Mouse (Mus musculus) ES-Bruce4 (cell line): Measurements from ENCODE around the gene Muc3.

Experiments
- CTCF ChIP-seq: IDR thresholded peaks from one replicate; pipeline ENCODE4 v1.8.1; 2011; ENCODE audit warnings: low read depth, low read length
- POLR2A ChIP-seq: IDR thresholded peaks from one replicate; pipeline ENCODE4 v1.8.1; 2011; ENCODE audit warnings: low read length; ENCODE audit not compliant: insufficient read depth

- TF ChIP-seq CTCF: no peak
- no peak for TF ChIP-seq POLR2A
Observed at GRCm38 (mm10) chr5:137189326-137189725, 40.2 kb upstream of the Muc3 start.
